Mouse (Mus musculus): ENCODE data around the gene Uba3.

Gene Uba3

DNA sequence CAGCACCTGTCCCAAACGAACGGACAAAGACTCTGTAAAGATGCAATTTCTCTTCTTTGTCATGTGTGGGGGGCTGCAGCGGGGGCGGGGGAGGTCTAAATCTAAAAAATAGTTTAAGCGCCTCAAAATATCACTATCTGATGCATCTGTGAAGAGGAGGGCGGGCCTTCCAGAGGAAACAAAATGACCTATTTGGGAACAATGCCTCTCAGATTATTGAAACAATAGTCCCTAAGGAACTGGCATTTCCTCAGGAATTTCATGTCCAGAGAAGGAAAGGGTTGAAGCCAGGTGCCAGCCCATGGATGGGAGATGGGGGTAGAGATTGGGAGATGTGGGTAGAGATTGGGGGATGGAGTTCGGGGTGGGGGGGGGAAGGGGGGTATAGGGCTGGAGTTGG is 63.6 kb downstream of the Uba3 start:
- DNase-seq (ENCODE audit: extremely low spot score, low spot score) = no peak

All from neural tube, embryonic 10.5 days (tissue).